Mouse (Mus musculus): Measurements from ENCODE around the gene Wdr46. TPM values are rescaled to one million over a fixed set of nuclear protein-coding genes. Genes with fewer than 3 reads are reported as not detected.
"Not testable (repeated sequence)": the region's sequence is repeated elsewhere in the genome, so short reads cannot be mapped to it uniquely, and the experiment has no call there.

Wdr46 gene
- polyA plus RNA-seq, 1 experiment from 2014 or later: 52.5 TPM

DNA sequence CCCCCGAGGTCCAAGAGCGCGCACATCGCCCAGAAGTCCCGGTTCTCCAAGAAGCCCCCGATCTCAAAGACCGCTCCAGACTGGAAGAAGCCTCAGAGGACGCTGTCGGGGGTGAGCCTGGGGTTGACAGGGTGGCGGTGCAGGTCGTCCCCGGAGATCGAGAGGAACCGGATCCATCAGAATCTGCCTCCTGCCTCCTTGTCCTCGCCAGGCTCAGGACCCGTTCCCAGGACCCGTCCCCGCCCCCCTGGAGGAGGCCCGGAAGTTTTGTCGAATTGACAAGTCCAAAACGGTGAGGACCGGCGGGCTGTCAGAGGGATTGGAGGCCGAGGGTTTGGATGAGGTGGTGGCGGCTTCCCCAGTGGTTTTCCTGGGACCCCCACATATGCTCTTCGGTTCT, 521 bp downstream of the Wdr46 start:
- H3K27me3 ChIP-seq (ENCODE audit: low read depth, poor library complexity, severe bottlenecking): no peaks in the 10 kb centered on the region
- WGBS: 3% methylated on average over 26 of the region's 26 CpGs
- H3K4me1 ChIP-seq: peaks cover 27% of the 10 kb centered on the region
- peak overlapping the region; percentile 95 for H3K4me3 ChIP-seq
- peaks cover 72% of the 10 kb centered on the region for H3K36me3 ChIP-seq
- H3K27ac ChIP-seq (replicated peaks): peak overlapping the region; percentile 89
- H3K9me3 ChIP-seq (replicated peaks): no peaks in the 10 kb centered on the region
- no peak for DNase-seq (ENCODE audit: low spot score)

DNA sequence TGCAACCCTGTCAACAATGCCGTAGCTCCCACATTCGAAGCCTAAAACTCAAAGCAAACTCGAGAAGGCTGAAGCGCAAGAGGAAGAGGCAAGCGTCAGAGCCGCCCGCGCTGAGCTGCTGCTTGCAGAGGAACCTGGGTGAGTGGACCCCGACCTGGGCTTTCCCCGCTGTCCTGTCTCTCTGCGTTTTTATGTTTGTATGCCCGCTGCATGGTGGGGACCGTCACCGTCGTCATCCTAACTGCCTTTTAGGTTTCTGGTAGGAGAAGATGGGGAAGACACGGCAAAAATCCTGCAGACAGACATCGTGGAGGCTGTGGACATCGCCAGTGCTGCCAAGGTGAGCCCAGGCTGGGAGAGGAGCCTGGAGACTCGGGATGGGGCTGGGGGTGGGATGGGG, 921 bp downstream of the Wdr46 start:
- peak overlapping the region; percentile 95 for H3K4me3 ChIP-seq
- H3K4me1 ChIP-seq: peaks cover 27% of the 10 kb centered on the region
- H3K27ac ChIP-seq (replicated peaks): no peak overlapping the region; the same call in 1 of the 2 replicates
- H3K36me3 ChIP-seq: peaks cover 72% of the 10 kb centered on the region
- H3K9me3 ChIP-seq (replicated peaks): no peaks in the 10 kb centered on the region
- no peak for DNase-seq (ENCODE audit: low spot score)
- H3K27me3 ChIP-seq (ENCODE audit: low read depth, poor library complexity, severe bottlenecking): no peaks in the 10 kb centered on the region
- WGBS: 62% methylated on average over 19 of the region's 19 CpGs

DNA sequence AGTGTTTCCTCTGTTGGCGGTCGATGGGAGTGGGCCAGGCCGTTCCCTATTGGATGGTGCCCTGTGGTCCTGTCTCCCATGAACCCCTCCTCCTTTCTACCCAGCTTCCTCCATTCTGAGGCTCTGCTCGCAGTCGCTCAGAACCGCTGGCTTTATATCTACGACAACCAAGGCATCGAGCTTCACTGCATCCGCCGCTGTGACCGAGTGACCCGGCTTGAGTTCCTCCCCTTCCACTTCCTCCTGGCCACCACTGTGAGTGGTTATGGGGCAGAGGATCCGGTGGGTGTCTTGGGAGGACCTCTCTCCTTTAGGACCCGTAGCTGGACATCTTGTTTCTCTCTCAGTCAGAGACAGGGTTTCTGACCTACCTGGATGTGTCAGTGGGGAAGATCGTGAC, 3.0 kb downstream of the Wdr46 start:
- H3K4me1 ChIP-seq: peaks cover 27% of the 10 kb centered on the region
- DNase-seq (ENCODE audit: low spot score): no peak
- 0 out of 2 replicates have a peak overlapping the region, but pooled peaks have one; percentile 24 for H3K4me3 ChIP-seq
- H3K27ac ChIP-seq (replicated peaks): no peak overlapping the region
- no peaks in the 10 kb centered on the region for H3K27me3 ChIP-seq (ENCODE audit: low read depth, poor library complexity, severe bottlenecking)
- WGBS: 94% methylated on average over 15 of the region's 15 CpGs
- no peaks in the 10 kb centered on the region for H3K9me3 ChIP-seq (replicated peaks)
- peaks cover 70% of the 10 kb centered on the region for H3K36me3 ChIP-seq

DNA sequence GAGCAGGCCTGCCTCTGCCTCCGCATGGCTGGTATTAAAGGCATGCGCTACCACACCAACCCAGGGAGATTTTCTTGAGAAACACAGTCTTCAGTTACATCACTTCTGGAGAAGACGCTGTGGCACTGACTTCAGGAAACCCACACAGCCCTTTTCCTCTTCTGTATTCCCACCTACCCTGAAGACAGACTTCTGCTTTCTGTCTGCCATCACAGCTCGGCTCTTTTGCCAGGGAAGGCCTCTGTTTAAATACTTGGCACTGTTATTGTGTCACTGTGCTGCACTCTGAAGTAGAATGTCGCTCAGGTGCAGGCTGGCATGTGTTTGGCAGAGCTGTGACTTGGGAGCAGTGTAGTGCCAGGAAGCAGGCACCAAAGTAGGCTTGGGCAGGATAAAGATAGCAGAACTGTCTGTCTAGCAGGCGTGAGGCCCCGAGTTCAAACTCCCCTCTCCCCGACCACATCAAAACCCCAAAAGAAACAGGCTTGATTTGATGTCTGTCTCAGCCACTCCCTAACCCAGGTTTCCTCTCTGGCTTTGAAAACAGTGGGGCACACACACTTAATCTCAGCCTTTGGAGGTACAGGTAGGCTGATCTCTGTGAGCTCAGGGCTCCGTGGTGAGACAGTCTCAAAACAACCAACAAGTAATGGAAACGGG, 7.1 kb downstream of the Wdr46 start:
- peaks cover 32% of the 10 kb centered on the region for H3K4me1 ChIP-seq
- no peaks in the 10 kb centered on the region for H3K27me3 ChIP-seq (ENCODE audit: low read depth, poor library complexity, severe bottlenecking)
- 93% methylated on average over 10 of the region's 10 CpGs for WGBS
- H3K9me3 ChIP-seq (replicated peaks): no peaks in the 10 kb centered on the region
- peaks cover 91% of the 10 kb centered on the region for H3K36me3 ChIP-seq
- no peak for DNase-seq (ENCODE audit: low spot score)
- H3K27ac ChIP-seq (replicated peaks): no peak overlapping the region
- H3K4me3 ChIP-seq: no peak overlapping the region

DNA sequence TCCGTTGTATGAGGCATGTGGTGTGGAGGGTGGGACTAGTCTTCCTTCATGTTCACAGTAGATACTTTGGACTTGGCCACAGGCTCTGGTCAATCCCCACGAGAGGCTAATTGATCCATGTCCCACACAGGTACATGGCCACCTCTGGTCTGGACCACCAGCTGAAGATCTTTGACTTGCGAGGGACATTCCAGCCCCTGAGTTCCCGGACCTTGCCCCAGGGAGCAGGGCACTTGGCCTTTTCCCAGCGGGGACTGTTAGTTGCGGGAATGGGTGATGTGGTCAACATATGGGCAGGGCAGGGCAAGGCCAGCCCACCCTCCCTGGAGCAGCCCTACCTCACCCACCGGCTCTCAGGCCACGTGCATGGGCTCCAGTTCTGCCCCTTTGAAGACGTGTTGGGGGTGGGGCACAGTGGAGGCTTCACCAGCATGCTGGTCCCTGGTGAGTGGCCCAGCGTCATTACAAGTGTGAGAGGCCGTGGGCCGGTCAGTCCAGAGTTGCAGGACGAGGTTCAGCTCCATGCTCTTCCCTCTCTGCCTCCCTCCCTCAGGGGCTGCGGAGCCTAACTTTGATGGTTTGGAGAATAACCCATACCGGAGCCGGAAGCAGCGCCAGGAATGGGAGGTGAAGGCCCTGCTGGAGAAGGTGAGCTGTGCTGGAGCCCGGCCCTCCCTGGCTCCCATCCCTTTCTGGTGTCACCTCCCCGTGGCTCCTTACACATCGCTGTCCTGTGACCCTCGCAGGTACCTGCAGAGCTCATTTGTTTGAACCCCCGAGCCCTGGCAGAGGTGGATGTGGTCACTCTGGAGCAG, 7.8 kb downstream of the Wdr46 start:
- WGBS: 86% methylated on average over 22 of the region's 22 CpGs
- Histone ChIP-seq H3K36me3 (peaks cover 91% of the 10 kb centered on the region), H3K4me1 (peaks cover 39% of the 10 kb centered on the region), H3K4me3 (peak overlapping the region; percentile 18; the same call in 1 of the 2 replicates), H3K9me3 (replicated peaks) (no peaks in the 10 kb centered on the region), H3K27ac (replicated peaks) (no peak overlapping the region), H3K27me3 (ENCODE audit: low read depth, poor library complexity, severe bottlenecking) (no peaks in the 10 kb centered on the region)
- no peak for DNase-seq (ENCODE audit: low spot score)

DNA sequence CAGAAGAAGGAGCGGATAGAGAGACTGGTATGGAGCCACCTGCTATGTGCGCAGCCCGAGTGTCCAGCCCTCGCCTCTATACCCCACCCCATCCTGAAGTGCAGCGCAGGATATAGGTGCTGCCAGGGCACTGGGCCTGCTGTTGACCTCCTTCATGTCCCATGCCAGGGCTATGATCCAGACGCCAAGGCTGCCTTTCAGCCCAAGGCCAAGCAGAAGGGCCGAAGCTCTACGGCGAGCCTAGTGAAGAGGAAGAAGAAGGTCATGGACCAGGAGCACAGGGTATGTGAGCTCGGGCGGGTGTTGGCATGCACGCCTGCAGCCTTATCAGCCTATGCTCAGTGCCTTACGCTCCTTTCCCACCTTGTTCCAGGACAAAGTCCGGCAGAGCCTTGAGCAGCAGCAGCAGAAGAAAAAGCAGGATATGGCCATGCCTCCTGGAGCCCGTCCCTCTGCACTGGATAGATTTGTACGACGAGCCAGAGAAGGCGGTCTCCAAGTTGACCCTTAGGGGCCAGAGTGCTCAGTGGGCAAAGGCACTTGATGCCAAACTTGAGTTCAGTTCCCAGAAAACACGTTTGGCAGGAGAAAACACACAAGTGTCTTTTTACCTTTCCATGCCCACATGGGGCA, 8.6 kb downstream of the Wdr46 start:
- peaks cover 91% of the 10 kb centered on the region for H3K36me3 ChIP-seq
- DNase-seq (ENCODE audit: low spot score): no peak
- 93% methylated on average over 19 of the region's 19 CpGs for WGBS

DNA sequence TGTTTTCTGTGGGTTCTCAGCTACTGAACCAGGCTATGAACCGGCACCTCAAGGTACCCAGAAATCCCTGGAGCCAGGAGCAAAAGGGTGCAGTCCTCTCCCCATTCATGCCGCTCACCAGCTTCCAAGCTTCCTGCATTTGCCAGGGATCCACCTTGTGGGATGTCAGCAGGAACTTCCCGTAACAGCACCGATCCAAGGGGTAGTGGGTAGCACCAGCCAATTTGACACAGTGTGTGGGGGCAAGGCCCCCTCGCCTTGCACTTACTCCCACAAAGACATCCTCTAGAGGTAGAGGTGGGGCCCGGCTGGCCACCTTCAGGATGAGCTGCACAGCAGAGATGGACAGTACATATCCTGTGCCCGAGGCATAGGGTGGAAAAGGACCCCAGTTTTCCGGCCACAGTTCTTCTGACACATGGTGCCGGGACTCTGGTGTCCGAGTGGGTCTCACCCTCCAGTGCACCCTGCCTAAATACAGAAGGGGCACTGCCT, 9.7 kb downstream of the Wdr46 start:
- Histone ChIP-seq H3K4me1 (peaks cover 55% of the 10 kb centered on the region), H3K36me3 (peaks cover 88% of the 10 kb centered on the region), H3K27me3 (ENCODE audit: low read depth, poor library complexity, severe bottlenecking) (no peaks in the 10 kb centered on the region), H3K9me3 (replicated peaks) (no peaks in the 10 kb centered on the region), H3K27ac (replicated peaks) (peak overlapping the region; percentile 84; the same call in 1 of the 2 replicates), H3K4me3 (peak overlapping the region; percentile 54)
- 79% methylated on average over 10 of the region's 10 CpGs for WGBS
- no peak for DNase-seq (ENCODE audit: low spot score)

More for the DNA sequence above, 8.6 kb downstream of the Wdr46 start:
- no peak overlapping the region for H3K27ac ChIP-seq (replicated peaks)
- peaks cover 46% of the 10 kb centered on the region for H3K4me1 ChIP-seq
- H3K9me3 ChIP-seq (replicated peaks): no peaks in the 10 kb centered on the region
- peak overlapping the region; percentile 18; the same call in 1 of the 2 replicates for H3K4me3 ChIP-seq
- no peaks in the 10 kb centered on the region for H3K27me3 ChIP-seq (ENCODE audit: low read depth, poor library complexity, severe bottlenecking)

DNA sequence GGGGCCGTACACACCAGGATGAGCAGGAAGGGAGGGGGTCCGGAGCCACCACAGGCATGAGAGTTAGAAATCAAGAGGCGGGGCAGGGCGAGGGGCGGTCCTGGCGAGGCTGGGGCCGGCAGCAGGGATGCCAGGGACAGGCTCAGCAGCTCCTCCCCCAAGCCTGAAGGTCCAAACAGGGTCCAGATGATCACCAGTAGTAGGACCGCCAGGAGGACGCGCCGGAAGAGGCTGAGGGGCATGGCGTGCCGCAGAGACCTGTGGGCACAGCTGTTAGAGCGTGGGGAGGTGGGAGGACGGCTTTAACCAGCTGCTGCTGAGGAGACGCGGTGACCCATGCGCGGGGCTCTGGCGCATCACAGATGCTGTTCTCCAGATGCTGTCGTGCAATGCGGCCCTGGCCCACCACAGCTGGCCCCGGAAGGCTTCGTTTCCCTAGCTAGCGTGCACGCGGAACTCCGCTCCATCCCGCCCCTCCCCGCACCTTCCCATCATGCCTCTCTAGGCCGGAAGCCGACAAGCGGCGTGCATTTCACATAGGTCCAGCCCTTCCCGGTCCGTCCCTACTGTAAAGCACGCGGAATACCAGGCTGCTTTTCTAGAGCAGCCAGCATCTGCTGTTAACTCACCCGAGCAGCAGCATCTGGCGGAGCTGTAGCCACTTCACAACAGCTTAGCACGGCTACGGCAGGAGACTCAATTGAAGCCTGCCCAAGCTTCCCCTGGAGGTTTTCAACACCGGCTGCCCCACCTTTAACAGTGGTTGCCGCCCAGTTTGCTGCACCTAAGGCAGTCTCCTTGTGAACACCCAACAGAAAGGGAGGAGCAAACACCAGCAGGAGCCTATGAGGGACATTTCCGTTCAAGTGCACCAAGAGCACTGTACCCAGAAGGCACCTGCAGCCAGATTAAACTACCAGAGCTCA, 10.8 kb downstream of the Wdr46 start, which contains the start of gene B3galt4:
Gene B3galt4, minus strand, starts transcription at position 468 of the 926 bp plus-strand sequence.
- Histone ChIP-seq H3K36me3 (peaks cover 77% of the 10 kb centered on the region), H3K27me3 (ENCODE audit: low read depth, poor library complexity, severe bottlenecking) (no peaks in the 10 kb centered on the region), H3K9me3 (replicated peaks) (no peaks in the 10 kb centered on the region), H3K27ac (replicated peaks) (peak within 1 kb of the TSS; percentile 84), H3K4me3 (peak within 1 kb of the TSS; percentile 54), H3K4me1 (peaks cover 57% of the 10 kb centered on the region)
- DNase-seq (ENCODE audit: low spot score): peak; percentile 86
- 1% methylated on average over 45 of the region's 45 CpGs for WGBS

DNA sequence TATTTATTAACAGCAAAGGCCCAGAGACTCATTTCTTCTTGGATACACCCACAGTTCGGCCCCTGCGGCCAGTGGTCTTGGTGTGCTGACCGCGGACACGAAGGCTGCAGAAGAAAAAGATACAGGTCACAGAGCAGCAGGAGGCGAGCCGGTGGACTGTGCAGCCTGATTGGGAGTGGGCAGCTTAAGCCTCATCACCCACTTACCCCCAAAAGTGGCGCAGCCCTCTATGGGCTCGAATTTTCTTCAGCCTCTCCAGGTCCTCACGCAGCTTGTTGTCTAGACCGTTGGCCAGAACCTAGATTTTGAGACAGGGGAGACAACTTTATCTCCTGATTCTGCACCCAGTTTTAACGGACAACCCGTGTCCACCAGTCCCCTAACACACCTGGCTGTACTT, 11.6 kb downstream of the Wdr46 start:
- peaks cover 64% of the 10 kb centered on the region for H3K4me1 ChIP-seq
- not testable (repeated sequence) for DNase-seq (ENCODE audit: low spot score); H3K9me3 ChIP-seq (replicated peaks); H3K27me3 ChIP-seq (ENCODE audit: low read depth, poor library complexity, severe bottlenecking); H3K27ac ChIP-seq (replicated peaks)
- H3K36me3 ChIP-seq: peaks cover 71% of the 10 kb centered on the region
- 75% methylated on average over 13 of the region's 13 CpGs for whole genome bisulfite sequencing
- H3K4me3 ChIP-seq: peak overlapping the region; percentile 54

DNA sequence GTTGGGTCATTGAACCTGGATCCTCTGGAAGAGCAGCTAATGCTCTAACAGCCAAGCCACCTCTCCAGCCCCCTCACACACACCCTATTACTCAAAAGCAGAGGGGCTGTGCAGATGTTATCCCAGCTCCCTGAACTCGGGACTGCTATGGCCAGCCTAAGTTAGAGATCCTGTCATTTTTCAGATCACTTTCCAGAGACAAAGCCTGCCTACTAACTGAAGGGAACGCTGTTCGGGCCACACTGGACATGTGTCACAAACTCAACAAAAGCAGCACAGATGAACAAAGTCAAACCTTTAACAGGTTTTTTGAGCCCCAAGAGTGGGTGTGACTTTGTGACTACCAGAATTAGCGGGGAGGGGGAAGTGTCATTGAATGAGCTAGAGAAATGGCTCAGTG, 12.4 kb downstream of the Wdr46 start:
- peaks cover 68% of the 10 kb centered on the region for H3K4me1 ChIP-seq
- no peaks in the 10 kb centered on the region for H3K27me3 ChIP-seq (ENCODE audit: low read depth, poor library complexity, severe bottlenecking)
- WGBS: 86% methylated on average over 4 of the region's 4 CpGs
- H3K9me3 ChIP-seq (replicated peaks): no peaks in the 10 kb centered on the region
- H3K27ac ChIP-seq (replicated peaks): no peak overlapping the region
- DNase-seq (ENCODE audit: low spot score): no peak
- peaks cover 65% of the 10 kb centered on the region for H3K36me3 ChIP-seq
- H3K4me3 ChIP-seq: peak overlapping the region; percentile 99

DNA sequence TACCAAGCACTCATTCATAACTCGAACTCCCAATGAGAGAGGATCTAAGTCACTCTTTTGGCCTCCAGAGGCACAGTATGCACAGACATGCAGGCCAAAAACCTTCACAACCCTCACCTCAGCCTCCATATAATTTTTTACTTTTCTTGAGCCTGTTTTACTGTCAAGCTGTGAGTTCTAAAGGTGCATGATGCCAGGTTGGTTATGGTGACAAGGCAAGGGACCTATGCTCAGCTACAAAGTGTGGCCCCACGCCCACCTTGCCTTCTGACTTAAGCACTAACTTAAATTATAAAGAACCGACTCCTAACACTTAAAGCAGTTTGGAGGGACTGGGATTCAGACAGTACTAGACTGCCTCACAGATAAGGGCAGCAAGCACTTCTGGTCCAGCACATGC, 12.8 kb downstream of the Wdr46 start:
- Histone ChIP-seq H3K36me3 (peaks cover 66% of the 10 kb centered on the region), H3K27ac (replicated peaks) (no peak overlapping the region), H3K9me3 (replicated peaks) (no peaks in the 10 kb centered on the region), H3K27me3 (ENCODE audit: low read depth, poor library complexity, severe bottlenecking) (no peaks in the 10 kb centered on the region), H3K4me3 (peak overlapping the region; percentile 99), H3K4me1 (peaks cover 68% of the 10 kb centered on the region)
- DNase-seq (ENCODE audit: low spot score): no peak
- WGBS: 89% methylated on average over 3 of the region's 3 CpGs
